Mouse (Mus musculus) activated CD4-positive, CD25-positive, alpha-beta regulatory T cell, adult 4 months (primary cell): ENCODE results near the gene Gdpgp1. TPM values are rescaled to one million over a fixed set of nuclear protein-coding genes. Genes with fewer than 3 reads are reported as not detected.

Source experiments
- ATAC-seq: one replicate; pipeline ENCODE4 v1.8.0; 2017
- polyA plus RNA-seq, 2 experiments: library from polyadenylated mRNA; unstranded; fragments of 100-300 nt; shearing (Covaris generic); gene quantifications; one replicate each; pipeline ENCODE4 v1.2.1; 2017

Gdpgp1 gene
- 1 to 10 TPM; 5.5 to 9.4 TPM for polyA plus RNA-seq

DNA sequence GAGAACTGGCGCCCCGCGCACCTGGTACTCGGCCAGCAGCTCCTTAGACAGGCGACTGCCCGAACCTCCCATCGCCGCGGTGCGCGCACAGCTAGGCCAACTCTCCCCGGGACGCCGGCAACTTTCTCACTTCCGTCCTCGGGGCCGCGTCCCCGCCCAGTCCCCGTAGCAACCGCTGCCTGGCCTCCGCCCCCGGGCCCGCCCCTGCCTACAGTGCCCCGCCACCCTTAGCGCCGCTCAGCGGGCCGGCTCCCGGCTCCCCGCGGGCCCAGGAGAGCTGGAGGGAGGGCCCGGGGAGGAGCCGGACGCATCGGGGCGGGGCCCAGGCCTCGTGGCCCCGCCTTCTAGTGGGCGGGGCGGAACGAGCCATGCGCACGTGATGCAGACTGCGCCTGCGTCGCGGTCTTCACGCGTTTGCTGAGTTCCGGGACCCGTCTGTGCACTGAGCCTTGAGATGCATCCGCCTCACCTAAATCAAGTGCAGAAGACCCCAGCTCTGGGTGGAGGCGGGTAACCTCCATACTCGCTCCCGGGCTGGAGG, at the start of gene Gdpgp1, which contains the start of gene Cib1:
Gene Gdpgp1 (plus strand): TSS at position 377 of the 541 bp plus-strand sequence.
Gene Cib1 (minus strand): TSS at position 325 of the 541 bp plus-strand sequence.
- peak; percentile 92 for ATAC-seq

DNA sequence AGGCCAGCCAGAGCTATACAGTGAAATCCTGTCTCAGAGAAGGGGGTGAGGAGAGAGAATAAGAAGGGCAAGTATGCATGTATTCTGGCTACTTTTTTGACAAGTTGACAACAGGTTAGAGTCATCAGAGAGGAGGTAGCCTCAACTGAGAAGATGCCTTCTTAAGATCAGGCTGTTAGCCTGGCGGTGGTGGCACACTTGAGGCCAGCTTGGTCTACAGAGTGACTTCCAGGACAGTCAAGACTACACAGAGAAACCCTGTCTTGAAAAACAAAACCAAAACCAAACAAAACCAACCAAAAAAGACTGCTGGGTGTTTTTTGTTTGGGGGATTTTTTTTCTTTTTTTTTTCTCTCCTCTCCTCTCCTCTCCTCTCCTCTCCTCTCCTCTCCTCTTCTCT, 49.2 kb upstream of the Gdpgp1 start:
- ATAC-seq: peak; percentile 33

DNA sequence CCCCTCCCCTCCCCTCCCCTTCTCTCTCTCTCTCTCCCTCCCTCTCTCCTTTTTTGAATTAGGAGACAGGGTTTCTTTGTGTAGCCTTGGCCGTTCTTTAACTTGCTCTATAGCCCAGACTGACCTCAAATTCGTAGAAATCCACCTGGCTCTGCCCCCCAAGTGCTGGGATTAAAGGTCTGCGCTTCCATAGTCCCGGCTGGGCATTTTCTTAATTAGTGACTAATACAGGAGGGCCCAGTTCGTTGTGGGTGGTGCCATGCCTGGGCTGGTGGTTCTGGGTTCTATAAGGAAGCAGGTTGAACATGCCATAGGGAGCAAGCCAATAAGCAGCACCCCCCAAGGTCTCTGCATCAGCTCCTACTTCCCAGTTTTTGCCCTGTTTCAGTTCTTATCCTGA, 48.7 kb upstream of the Gdpgp1 start:
- no peak for ATAC-seq

DNA sequence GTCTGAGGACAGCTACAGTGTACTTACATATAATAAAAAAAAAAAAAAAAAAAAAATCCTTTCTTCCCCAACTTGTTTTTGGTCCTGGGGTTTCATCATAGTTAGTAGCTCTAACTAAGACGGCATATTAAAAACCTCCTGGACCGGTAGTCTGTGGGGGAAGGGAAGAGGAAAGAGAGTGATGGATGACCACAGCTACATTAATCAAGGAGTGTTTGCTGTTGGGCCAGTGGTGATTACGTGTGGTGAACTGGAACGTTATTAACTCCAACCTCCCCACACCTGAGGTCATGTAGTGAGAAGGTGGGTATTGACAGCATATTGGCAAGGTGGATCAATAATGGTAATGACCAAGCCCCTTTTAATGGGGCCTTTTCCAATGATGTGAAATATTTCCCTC, 48.1 kb upstream of the Gdpgp1 start:
- no peak for ATAC-seq

DNA sequence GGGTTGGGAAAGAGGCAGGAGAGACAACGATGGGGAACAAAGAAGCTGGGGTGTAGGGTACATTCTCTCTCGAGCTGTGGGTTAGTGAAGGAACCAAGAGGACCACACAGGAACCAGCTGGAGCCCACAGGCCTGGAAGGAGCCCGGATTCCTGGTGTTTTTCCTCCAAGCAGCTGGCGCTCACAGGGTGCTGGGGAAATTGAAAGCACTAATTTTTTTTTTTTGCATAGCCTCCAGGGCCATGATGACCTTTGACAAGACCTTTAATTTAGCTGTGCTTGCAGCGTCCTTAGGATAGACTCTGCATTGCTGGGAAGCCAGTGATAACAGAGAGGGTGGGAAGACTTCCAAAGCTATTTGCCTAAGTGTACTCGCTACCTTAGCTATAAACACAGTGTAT, 47.7 kb upstream of the Gdpgp1 start:
- ATAC-seq: no peak

DNA sequence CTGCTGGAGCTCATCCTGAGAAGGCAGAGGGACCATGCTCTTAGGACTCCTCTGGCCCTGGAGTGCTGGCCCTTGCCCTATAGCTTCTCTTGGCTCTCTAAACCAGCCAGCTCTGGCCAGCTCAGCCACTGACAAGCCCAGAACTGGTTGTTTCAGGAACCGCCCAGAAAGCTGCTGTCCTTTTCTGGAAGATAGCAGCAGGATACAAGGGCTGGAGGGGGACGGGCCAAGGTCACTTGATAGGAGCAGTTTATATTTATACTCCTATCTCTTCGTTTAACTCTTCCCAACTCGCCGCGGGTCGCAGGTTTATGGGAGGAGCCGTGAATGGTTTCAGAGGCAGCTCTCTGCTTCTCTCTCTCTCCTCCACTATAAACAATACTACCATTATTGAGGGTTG, 46.6 kb upstream of the Gdpgp1 start:
- ATAC-seq: no peak

DNA sequence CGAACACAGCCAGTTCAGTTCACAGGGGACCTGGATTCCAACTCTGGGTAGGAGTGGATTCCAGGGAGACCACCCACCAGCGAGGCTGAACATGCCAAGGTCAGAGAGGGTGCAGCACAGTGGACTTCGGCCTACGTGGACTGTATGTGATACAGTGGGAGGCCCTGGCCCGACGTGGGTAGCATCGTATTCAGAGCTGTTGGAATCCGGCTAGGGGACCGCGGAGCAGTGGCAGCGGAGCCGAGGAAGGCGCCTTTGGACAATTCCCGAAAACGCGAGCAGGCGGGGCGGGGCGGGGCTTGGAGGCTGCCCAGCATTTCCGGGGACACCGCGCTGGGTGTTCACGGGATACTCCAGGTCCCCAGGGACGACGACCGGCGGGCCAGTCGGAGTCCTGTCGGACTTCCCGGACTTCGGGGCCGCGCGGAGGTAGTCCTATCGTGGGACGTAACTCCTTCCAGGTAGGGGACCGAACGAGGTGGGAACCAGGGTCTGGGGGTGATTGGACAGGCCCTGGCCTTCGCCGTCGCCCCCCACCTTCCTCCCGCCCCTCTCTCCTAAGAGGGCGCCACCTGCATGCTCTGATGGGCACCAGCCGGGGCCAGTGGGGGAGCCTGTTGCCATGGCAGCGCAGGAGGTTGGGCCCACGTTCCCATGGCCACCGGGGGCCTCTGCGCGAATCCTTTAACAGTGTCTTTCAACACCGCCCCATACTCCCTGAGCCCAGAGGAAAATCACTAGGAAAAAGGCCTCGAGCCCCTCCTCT, 46.0 kb upstream of the Gdpgp1 start, which contains the start of gene Sema4b:
Gene Sema4b (plus strand): TSS at position 311 of the 766 bp plus-strand sequence.
- ATAC-seq: no peak

DNA sequence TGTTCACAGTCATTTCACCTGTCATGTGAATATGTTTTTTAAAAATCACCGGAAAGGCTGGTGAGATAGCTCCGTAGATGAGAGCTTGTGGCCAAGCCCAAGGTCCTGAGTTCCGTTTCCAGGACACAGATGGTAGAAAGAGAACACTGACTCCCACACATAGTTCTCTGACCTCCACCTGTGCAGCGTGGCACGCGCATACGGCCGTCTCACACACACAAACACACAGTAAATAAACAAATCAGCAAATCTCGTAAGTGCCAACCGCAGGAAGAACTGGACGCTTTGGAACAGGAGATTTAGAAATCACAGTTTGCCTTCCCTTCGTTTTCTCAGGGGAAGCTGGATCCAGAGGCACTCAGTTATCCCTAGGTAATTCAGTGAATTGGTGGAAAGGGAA, 45.2 kb upstream of the Gdpgp1 start:
- ATAC-seq: no peak

DNA sequence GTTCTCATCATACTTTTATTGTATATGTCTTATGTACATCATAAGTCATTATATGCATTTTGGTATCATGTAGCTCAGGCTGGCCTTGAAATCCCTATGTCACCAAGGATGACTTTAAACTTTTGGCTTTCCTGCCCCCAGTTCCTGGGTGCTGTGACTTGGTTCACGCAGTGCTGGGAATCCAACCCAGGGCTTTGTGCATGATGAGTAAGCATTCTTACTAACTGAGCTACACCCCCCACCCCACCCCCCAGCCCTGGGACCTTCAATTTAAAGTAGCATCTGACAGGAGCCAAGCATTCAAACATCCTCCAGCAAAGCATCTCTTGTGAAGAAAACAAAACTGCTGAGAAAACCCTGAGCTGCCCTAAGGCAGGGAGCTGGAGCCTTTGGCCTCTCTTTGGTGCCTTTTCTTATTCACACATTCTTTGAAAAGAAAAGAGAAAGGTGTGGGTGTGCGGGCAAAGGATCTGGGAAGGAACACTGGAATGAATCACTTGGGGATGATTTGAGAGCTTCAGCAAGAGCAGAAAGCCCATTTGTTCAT, 44.0 kb upstream of the Gdpgp1 start:
- ATAC-seq: no peak

DNA sequence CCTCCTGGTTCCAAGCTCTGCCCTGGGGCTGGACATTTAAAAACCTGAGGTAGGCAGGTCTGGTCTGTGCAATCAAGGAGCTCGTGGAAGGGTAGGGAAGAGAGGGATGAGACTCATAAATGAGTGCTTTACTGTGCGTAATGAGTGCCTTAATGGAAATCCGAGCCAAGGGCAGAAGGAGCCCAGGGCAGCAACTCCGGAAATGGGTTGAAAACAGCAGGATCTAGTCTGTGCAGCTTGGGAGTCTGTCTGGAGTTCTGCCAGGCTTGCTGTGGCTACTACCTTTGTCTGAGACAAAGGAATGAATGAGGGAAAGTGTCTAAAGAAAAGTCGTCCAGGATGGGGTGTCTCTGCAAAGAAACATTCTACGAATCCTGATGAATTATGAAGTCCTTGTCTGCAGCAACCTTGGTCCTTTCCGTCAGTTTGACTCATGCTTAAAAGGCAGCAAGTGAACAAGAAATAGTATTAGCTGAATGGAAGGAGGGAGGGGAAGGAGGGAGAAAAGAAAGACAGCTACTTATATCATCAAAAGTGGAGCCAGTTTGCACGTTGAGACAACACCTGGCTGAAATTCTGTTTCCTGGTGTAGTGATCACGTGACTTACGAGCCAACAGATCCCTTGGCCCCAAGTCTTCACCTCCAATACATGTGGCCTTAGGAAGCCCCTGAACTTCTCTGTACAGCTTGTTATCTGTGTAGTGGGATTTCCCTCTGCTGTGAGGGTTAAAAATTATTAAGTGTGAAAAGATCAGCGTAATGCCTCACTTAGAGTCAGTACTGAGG, 43.3 kb upstream of the Gdpgp1 start:
- no peak for ATAC-seq

DNA sequence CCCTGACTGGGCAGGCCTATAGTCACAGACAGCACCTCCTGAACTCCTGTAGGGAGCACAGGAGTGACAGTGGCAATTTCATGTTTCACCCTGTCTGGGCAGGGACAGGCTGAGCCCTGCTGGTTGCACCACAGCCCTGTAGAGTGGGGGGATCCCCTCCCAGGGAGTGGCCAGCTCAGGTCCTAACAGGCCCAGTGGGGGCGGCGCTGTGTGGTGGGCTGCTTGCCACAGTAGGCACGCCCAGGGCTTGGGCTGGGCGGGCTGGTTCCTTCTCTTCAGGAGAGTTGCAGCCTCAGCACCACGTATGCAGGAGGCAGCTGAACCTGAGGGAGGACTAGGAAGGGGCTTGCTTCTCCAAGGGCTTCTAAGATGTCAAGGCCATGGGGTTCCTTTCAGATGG, 41.2 kb upstream of the Gdpgp1 start:
- peak; percentile 26 for ATAC-seq

DNA sequence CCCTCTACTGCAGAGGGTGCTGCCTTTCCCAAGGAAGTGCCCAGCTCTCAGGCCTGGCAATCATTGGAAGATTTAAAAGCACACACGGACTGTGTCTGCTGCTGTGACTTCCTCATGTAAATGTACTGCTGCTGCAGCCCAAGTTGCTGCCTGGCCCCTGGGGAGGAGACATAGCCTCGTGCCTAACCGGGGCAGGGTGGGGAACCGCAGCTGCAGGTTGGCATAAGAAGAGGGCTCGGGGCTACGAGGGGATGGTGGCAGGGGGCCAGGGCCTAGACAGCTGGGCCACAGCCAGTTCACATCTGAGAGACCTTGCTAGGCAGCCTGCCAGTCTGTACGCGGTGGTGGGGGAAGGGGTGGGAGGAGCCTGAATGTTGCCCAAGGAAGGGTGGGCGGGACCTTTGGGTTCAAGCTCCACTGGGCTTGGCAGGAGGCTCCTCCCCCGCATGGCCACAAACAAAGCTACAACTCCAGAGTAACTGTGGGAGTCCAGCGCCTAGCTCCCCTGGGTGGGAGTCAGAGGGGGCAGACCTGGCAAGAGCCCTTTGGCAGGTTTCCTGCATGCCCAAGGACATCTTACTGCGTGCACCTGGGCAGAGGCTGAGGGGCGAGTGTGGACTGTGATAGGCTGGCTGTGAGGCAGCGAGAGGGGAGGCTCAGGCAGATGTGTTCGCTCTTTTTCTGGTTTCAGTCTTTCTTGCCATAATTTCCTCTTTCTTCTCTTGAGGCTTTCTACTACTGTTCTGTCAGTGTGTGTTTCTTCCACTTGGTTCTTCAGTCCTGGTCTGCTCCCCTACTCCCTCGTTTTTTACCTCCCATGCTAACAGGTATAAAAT, 40.2 kb upstream of the Gdpgp1 start:
- peak; percentile 71 for ATAC-seq

DNA sequence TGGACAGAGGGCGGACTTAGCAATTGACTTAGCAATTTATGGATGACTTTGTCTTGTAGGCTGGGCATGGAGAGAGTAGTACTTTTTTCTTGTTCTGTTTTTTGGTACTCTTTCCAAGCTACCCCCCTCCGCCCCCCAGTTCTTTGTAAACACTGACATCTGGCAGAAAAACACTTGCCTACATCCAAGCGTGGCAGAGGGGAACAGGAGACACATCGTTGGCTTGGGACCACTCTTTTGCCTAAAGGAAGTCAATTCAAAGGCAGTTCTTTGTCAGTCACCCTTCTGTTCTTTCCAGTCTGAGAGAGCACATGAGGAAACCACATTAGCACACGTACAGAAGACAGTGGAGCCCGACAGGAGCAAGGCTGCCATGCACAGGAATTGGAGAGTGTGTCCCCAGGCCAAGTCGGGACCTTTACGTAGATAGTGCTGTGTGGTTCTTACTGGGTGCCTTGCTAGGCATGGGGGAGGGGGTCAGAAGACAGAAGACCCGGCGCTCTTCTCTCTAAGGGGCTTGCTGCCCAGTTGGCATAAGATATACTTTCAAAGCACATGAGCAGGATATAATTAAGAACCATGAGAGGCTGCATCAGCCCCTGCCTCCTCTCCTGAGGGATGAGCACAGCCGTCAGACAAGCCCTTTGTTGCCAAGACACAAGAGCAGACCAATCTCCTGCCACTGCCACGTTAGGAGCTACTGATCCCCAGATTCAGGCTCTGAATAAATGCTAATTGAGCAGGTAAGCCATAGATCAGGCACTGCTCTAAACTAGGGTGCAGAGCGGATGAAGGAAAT, 38.5 kb upstream of the Gdpgp1 start:
- ATAC-seq: no peak

DNA sequence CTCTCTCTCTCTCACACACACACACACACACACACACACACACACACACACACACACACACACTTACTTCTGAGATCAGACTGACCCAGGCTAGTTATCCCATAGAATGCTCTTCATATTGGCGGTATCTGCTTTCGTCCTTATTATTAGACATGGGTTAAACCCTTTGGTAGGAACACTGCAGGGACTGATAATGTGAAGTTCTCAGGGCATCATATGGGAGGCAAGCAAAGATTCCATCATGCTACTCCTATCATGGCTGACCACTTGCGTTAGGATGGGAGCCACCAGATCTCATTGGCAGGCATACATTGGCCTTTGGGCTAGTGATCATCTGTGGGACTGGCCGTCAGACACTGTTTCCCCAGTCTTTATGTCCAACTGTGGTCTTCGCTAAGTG, 37.5 kb upstream of the Gdpgp1 start:
- no peak for ATAC-seq

DNA sequence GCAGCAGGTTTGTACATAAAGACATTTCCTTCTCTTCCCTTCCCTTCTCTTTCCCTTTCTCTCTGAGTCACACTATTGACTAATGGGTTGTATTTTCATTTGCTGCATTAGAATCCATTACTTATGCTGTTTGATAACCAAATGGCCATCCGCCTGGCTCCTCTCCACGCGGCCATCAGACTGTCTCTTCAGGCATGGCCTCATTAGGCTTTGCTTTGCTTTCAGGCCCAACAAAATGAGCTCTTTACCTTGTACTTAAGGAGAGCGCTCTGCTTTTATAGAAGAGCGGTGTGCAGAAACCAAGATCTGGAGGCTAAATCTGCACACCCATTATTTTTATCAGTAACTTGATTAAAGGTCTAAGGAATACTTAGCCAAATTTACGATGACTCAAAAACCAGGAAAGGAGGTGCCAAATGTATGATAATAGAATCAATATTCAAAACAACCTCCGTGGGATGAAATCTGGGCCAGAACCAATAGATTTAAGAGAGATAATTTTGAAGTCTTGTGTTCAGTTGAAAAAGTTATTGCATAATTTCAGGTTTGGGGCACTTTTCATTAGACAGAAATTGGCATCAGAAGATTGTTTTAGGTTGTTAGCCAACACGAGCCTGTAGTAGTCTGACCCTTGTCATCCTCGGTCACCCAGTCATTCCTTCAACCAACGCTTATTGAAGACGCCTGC, 36.9 kb upstream of the Gdpgp1 start:
- ATAC-seq: no peak

DNA sequence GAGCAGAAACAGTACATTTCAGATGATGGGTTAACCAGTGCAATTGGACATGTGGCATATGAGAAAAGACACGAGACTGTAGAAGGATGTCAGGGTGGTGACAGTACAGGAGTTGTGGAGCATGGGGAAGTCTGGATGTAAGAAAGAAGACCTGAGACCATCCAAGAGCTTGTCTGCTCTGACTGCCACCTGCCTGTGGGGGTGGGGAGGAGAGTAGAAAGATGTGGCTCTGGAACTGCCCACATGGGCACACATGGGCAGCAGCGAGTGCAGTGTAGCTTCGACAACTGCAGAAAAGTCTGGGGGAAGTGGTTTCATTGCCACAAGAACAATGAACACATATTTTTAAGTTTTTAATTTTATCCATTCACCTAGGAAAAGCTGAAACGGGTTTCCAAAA, 35.3 kb upstream of the Gdpgp1 start:
- ATAC-seq: no peak

DNA sequence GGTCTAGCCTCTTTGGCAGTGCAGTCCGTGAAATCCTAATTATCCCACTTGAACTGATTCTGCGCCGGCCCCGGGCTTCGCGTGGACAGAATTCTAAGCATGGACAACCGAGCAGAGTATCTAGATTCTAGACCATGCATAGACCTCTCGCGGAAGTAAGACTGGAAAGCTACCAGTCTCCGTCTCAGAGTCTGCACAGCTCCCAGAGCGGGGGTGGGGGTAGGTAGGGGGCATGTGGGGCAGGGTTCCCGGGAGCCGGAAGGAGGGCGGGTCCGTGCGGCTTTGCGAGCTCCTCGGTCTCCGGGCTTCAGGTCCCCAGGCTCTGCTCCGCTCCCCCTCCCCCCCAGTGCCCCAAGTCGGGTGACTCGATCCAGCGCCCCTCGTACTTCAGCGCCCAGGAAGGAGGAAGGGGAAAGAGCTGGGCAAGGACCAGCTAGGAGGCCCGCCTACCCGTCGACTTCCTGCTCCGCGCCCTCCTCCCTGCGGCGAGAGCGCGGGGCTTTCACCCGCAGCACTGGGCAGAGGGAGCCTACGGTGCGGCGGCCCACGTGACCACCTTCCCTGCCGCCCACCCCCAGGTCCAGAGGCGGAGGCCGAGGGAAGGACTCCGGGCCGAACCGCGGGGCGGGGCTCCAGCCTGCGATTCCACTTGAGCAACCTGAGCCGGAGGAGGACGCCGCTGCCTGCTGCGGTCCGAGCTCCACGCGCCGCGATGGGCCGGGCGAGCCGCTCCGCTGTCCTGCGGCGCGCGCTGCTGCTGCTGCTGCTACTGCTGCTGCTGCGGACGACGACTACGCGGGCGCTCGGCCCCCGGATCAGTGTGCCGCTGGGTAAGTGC, 34.5 kb upstream of the Gdpgp1 start:
- peak; percentile 74 for ATAC-seq

DNA sequence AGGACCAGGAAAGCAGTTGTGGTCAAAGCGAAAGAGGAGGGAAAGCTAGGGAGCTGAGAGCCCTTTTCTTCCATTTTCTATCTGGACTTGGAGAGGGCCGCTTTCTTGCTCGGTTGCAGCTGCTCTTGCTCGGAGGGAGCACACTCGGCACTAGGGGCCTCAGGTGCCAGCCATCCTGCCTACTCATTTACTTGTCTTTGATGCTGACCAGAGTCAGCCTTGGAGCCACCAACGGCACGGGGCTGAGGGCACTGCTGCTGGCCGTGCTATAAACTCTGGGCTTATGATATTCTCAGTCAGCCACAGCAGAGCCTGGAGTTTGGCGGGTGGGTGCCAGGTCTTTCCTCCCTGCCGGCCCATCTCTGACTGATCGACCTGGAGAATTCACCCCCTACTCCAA, 33.8 kb upstream of the Gdpgp1 start:
- no peak for ATAC-seq

DNA sequence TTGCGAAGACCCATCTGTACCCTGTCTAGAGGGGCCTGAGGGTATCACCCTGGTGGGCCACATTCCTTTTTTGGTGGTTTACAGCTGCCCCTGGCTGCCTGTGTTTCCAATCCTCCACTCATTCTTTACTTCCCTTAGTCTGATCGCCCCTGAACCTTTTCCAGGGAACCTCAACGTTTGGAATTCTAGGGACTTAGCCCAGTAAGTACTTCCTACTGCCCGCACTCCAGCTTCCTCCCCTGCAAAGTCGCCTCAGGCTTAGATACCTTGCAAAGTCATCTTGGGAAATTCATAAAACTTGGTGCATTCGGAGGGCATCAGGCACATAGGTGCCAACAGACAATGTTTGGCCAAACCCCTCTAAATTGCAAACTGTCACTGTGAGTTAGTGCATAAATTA, 33.4 kb upstream of the Gdpgp1 start:
- no peak for ATAC-seq
